Mouse (Mus musculus): Measurements from ENCODE around the gene Mto1. TPM values are rescaled to one million over a fixed set of nuclear protein-coding genes. Genes with fewer than 3 reads are reported as not detected.
A peak's percentile ranks its signal among the peaks of the same experiment; 100 is the strongest.

Mto1 gene
- 26.1 and 26.7 TPM in 2 replicates for polyA plus RNA-seq (2014; fragmentation: Nextera tagmentation; extraction: Ambion mirVana)

GRCm38 (mm10) chr9:78447973-78448873 is at the start of gene Mto1, which contains the start of gene Gm17324:
Gene Mto1, plus strand, starts transcription at chr9:78448208.
Gene Gm17324, minus strand, starts transcription at chr9:78448786.
- H3K9ac ChIP-seq (ENCODE audit: low read depth, low read length), result peak within 1 kb of the TSS; percentile 90
- no peaks in the 10 kb centered on the region for H3K9me3 ChIP-seq (ENCODE audit: control insufficient read depth, low read length)
- DNase-seq (ENCODE audit: low spot score), result peak; percentile 96
- H3K4me3 ChIP-seq (ENCODE audit: low read depth, low read length), result peak within 1 kb of the TSS; percentile 99
- H3K27me3 ChIP-seq (ENCODE audit: control insufficient read depth, insufficient read depth, low read length), result peaks cover 22% of the 10 kb centered on the region
- under 1% methylated on average over 80 of the region's 96 CpGs for WGBS
- H3K27ac ChIP-seq (ENCODE audit: low read depth, low read length), result peak within 1 kb of the TSS; percentile 83
- no peaks in the 10 kb centered on the region; the same call in 1 of the 2 replicates for H3K4me1 ChIP-seq (replicated peaks; ENCODE audit: control insufficient read depth, insufficient read depth, low read length)
- H3K4me2 ChIP-seq (replicated peaks; ENCODE audit: low read depth, low read length), result peak within 1 kb of the TSS; percentile 75
- peak; percentile 95 for ATAC-seq (ENCODE audit: low FRiP score)
- H3K36me3 ChIP-seq (ENCODE audit: control insufficient read depth, insufficient read depth, low read length), result no peaks in the 10 kb centered on the region

DNA sequence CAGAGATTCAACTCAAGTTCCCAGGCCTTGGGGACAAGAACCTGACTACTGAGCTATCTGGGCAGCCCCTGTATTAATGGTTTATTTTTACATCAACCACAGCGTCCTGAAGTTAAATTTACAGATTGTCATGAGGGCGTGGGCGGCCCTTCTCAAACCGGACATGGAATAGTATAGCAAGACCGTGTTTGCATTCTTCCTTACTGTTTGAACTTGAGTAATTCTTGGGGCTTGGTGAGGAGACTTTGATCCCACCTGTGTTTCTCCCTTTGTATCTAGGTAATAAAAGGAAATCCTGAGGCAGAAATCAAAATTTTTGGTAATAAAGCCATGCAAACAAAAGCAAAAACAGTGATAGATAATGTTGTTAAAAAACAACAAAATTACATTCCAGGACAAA is 47.4 kb upstream of the Mto1 start:
- DNase-seq (ENCODE audit: low spot score), result no peak
- Histone ChIP-seq H3K9me3 (ENCODE audit: control insufficient read depth, low read length) (no peaks in the 10 kb centered on the region), H3K27ac (ENCODE audit: low read depth, low read length) (no peak overlapping the region), H3K36me3 (ENCODE audit: control insufficient read depth, insufficient read depth, low read length) (no peaks in the 10 kb centered on the region), H3K4me2 (replicated peaks; ENCODE audit: low read depth, low read length) (no peak overlapping the region), H3K4me3 (ENCODE audit: low read depth, low read length) (no peak overlapping the region), H3K4me1 (replicated peaks; ENCODE audit: control insufficient read depth, insufficient read depth, low read length) (0 out of 2 replicates have a peak, but pooled peaks cover 2% of the 10 kb centered on the region), H3K27me3 (ENCODE audit: control insufficient read depth, insufficient read depth, low read length) (peaks cover 18% of the 10 kb centered on the region), H3K9ac (ENCODE audit: low read depth, low read length) (no peak overlapping the region)
- ATAC-seq (ENCODE audit: low FRiP score), result no peak
- 93% methylated on average over 5 of the region's 5 CpGs for WGBS

DNA sequence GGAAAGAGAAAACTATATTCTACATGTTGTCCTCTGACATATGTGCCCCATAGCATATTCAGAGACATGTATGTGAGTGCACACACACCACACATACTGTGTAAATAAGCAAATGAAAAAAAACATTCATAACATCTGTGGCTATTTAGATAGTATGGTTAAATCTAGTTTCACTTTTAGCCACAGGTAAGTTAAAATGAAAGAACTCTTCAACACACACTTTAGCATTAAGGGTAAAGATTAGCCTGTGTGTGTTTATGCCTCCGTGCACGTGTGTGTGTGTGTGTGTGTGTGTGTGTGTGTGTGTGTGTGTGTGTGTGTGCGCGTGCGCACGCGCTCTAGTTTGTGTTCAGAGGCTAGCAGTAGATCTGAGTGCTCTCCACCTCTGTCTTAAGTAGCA is 46.4 kb upstream of the Mto1 start:
- 87% methylated on average over 7 of the region's 7 CpGs for WGBS
- DNase-seq (ENCODE audit: low spot score), result no peak
- no peak for ATAC-seq (ENCODE audit: low FRiP score)
- H3K4me3 ChIP-seq (ENCODE audit: low read depth, low read length), result no peak overlapping the region
- no peaks in the 10 kb centered on the region for H3K36me3 ChIP-seq (ENCODE audit: control insufficient read depth, insufficient read depth, low read length)
- H3K4me1 ChIP-seq (replicated peaks; ENCODE audit: control insufficient read depth, insufficient read depth, low read length), result no peaks in the 10 kb centered on the region
- H3K27ac ChIP-seq (ENCODE audit: low read depth, low read length), result no peak overlapping the region
- H3K9me3 ChIP-seq (ENCODE audit: control insufficient read depth, low read length), result no peaks in the 10 kb centered on the region
- no peak overlapping the region for H3K4me2 ChIP-seq (replicated peaks; ENCODE audit: low read depth, low read length)
- no peak overlapping the region for H3K9ac ChIP-seq (ENCODE audit: low read depth, low read length)
- peaks cover 8% of the 10 kb centered on the region for H3K27me3 ChIP-seq (ENCODE audit: control insufficient read depth, insufficient read depth, low read length)

GRCm38 (mm10) chr9:78427362-78427781 is 20.6 kb upstream of the Mto1 start:
- peak overlapping the region; percentile 18; the same call in 1 of the 2 replicates for H3K4me3 ChIP-seq (ENCODE audit: low read depth, low read length)
- no peaks in the 10 kb centered on the region for H3K27me3 ChIP-seq (ENCODE audit: control insufficient read depth, insufficient read depth, low read length)
- no peaks in the 10 kb centered on the region for H3K9me3 ChIP-seq (ENCODE audit: control insufficient read depth, low read length)
- no peaks in the 10 kb centered on the region for H3K4me1 ChIP-seq (replicated peaks; ENCODE audit: control insufficient read depth, insufficient read depth, low read length)
- H3K4me2 ChIP-seq (replicated peaks; ENCODE audit: low read depth, low read length), result peak overlapping the region; percentile 40
- H3K27ac ChIP-seq (ENCODE audit: low read depth, low read length), result no peak overlapping the region
- ATAC-seq (ENCODE audit: low FRiP score), result 0 out of 2 replicates have a peak, but pooled peaks have one; percentile 12
- 35% methylated on average over 26 of the region's 27 CpGs for WGBS
- H3K36me3 ChIP-seq (ENCODE audit: control insufficient read depth, insufficient read depth, low read length), result no peaks in the 10 kb centered on the region
- H3K9ac ChIP-seq (ENCODE audit: low read depth, low read length), result no peak overlapping the region
- no peak for DNase-seq (ENCODE audit: low spot score)

DNA sequence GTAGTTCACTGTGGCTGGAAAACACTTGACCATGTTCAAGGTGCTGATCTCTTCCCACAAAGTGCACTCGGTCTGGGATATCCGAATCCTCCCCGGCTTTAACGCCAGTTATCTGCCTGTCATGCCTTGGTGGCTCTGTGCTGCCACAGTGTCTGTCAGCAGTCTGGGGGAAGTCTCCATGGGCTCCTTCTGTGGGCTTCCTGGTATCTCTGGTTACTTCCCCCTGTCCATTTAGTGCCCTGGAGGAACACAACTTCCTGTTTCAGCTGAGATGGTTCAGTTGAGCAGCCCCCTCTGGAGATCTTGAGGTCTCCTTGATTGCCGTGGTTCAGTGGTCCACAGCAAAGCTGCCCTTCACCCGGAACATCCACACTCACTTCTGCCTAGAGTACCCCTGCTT is 19.8 kb upstream of the Mto1 start:
- H3K36me3 ChIP-seq (ENCODE audit: control insufficient read depth, insufficient read depth, low read length), result no peaks in the 10 kb centered on the region
- no peaks in the 10 kb centered on the region for H3K9me3 ChIP-seq (ENCODE audit: control insufficient read depth, low read length)
- no peak overlapping the region for H3K9ac ChIP-seq (ENCODE audit: low read depth, low read length)
- ATAC-seq (ENCODE audit: low FRiP score), result no peak
- no peaks in the 10 kb centered on the region for H3K27me3 ChIP-seq (ENCODE audit: control insufficient read depth, insufficient read depth, low read length)
- DNase-seq (ENCODE audit: low spot score), result no peak
- no peaks in the 10 kb centered on the region for H3K4me1 ChIP-seq (replicated peaks; ENCODE audit: control insufficient read depth, insufficient read depth, low read length)
- WGBS, result 78% methylated on average over 6 of the region's 6 CpGs
- no peak overlapping the region for H3K4me3 ChIP-seq (ENCODE audit: low read depth, low read length)
- H3K4me2 ChIP-seq (replicated peaks; ENCODE audit: low read depth, low read length), result no peak overlapping the region
- H3K27ac ChIP-seq (ENCODE audit: low read depth, low read length), result no peak overlapping the region

DNA sequence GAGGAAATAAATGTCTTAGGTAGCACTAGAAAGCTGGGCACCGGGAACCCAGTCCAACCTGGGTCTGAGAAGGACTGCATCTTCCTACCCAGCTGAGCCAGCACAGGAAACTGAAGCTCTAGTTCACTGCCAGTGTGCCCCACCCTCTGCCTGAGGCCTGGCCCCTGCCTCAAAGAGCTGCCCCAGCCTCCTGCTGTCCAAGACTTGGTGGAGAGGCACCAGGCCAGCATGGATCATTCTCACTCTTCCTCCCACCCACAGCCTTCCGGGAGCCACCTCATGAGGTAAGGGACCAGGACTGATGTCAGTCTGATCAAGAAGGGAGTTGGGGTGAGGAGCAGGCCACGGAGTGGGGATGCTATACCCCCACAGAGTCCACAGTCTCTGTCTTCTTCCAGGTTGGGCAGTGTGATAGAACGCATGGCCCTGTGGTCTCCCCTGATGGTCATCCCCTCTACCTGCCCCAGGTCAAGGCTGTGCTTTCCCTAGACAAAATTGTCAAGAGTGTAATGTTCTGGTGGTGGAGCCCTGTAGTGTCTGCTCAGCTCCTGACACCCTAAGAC is 19.1 kb upstream of the Mto1 start:
- no peak overlapping the region for H3K4me2 ChIP-seq (replicated peaks; ENCODE audit: low read depth, low read length)
- no peaks in the 10 kb centered on the region for H3K27me3 ChIP-seq (ENCODE audit: control insufficient read depth, insufficient read depth, low read length)
- 79% methylated on average over 4 of the region's 4 CpGs for WGBS
- no peak overlapping the region for H3K27ac ChIP-seq (ENCODE audit: low read depth, low read length)
- no peaks in the 10 kb centered on the region for H3K4me1 ChIP-seq (replicated peaks; ENCODE audit: control insufficient read depth, insufficient read depth, low read length)
- no peak overlapping the region for H3K4me3 ChIP-seq (ENCODE audit: low read depth, low read length)
- DNase-seq (ENCODE audit: low spot score) (no peak), ATAC-seq (ENCODE audit: low FRiP score) (no peak)
- H3K9ac ChIP-seq (ENCODE audit: low read depth, low read length), result no peak overlapping the region
- no peaks in the 10 kb centered on the region for H3K9me3 ChIP-seq (ENCODE audit: control insufficient read depth, low read length)
- H3K36me3 ChIP-seq (ENCODE audit: control insufficient read depth, insufficient read depth, low read length), result no peaks in the 10 kb centered on the region

DNA sequence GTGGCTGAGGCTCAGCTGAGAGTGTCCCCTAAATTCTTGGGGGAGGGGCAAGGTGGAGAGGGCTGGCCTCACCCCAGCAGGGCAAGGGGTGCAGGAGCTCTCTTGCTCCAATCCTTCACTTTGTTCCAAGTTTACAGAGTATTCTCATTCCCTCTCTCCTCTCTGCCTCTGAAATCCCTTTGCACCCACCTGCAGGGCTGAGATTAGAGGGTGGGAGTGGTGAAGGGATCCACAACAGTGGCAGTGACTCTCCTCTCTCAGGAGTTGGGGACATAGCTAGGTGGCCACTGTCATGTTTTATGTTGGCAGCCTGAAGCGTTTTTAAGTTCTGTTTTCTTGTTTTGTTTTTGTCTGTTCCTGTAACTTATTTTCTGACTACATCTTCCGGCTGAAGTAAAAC is 18.5 kb upstream of the Mto1 start:
- no peak overlapping the region for H3K4me2 ChIP-seq (replicated peaks; ENCODE audit: low read depth, low read length)
- ATAC-seq (ENCODE audit: low FRiP score), result no peak

GRCm38 (mm10) chr9:78430486-78430885 is 17.5 kb upstream of the Mto1 start:
- WGBS, result 84% methylated on average over 6 of the region's 6 CpGs
- Histone ChIP-seq H3K27ac (ENCODE audit: low read depth, low read length) (no peak overlapping the region), H3K9ac (ENCODE audit: low read depth, low read length) (no peak overlapping the region), H3K4me1 (replicated peaks; ENCODE audit: control insufficient read depth, insufficient read depth, low read length) (no peaks in the 10 kb centered on the region), H3K4me2 (replicated peaks; ENCODE audit: low read depth, low read length) (no peak overlapping the region), H3K27me3 (ENCODE audit: control insufficient read depth, insufficient read depth, low read length) (no peaks in the 10 kb centered on the region), H3K36me3 (ENCODE audit: control insufficient read depth, insufficient read depth, low read length) (no peaks in the 10 kb centered on the region), H3K4me3 (ENCODE audit: low read depth, low read length) (no peak overlapping the region), H3K9me3 (ENCODE audit: control insufficient read depth, low read length) (no peaks in the 10 kb centered on the region)
- DNase-seq (ENCODE audit: low spot score) (no peak), ATAC-seq (ENCODE audit: low FRiP score) (no peak)

More for the DNA sequence above, 18.5 kb upstream of the Mto1 start:
- Histone ChIP-seq H3K4me3 (ENCODE audit: low read depth, low read length) (no peak overlapping the region), H3K9me3 (ENCODE audit: control insufficient read depth, low read length) (no peaks in the 10 kb centered on the region), H3K36me3 (ENCODE audit: control insufficient read depth, insufficient read depth, low read length) (no peaks in the 10 kb centered on the region), H3K27ac (ENCODE audit: low read depth, low read length) (no peak overlapping the region), H3K4me1 (replicated peaks; ENCODE audit: control insufficient read depth, insufficient read depth, low read length) (no peaks in the 10 kb centered on the region), H3K9ac (ENCODE audit: low read depth, low read length) (no peak overlapping the region), H3K27me3 (ENCODE audit: control insufficient read depth, insufficient read depth, low read length) (no peaks in the 10 kb centered on the region)
- no peak for DNase-seq (ENCODE audit: low spot score)
- 57% methylated on average over 2 of the region's 2 CpGs for WGBS
